Mouse (Mus musculus) cerebellum, postnatal 14 days (tissue): ENCODE data around the gene Nceh1.
A peak's percentile ranks its signal among the peaks of the same experiment; 100 is the strongest.

Experiments
- DNase-seq, 2 experiments: peaks; one replicate each; pipeline ENCODE4 v3.0.0; 2021; ENCODE audit warnings: mixed read lengths in 2 of 2

Gene Nceh1

DNA sequence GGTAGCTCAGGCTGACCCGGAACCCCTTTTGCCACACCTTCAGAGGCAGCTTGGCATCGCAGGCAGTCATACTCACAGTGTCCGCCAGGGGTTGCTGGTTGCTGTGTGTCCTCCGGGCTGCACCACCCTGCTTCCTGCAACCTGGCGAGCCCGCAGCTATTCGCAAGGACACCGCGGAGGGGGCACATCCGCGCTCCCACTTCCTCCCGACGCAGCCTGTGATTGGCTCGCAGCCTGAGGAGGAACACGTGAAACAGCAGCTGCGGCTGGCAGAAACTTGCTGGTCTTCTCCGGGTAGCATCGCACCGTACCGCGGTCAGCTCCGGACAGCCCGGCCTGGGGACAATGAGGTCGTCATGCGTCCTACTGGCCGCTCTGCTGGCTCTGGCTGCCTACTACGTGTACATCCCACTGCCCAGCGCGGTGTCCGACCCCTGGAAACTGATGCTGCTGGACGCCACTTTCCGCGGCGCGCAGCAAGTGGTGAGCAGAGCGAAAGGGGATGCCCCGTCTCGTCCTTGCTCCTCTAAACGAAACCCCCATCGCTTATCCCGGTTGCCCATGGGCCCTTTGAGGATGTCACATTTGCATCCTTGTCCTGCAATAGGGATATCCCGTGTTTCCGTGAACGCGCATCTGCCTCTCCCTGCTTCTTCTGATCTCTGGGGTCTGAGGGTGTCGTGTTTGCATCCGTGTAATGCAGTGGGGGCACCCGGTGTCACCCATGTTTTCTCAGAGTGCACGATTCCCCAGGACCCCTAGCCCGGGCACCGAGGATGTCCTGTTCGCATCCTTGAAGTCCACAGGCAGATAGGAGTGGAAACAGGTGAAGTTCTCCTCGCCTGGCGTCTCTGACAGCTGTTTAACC is at the start of gene Nceh1:
Gene Nceh1, plus strand, starts transcription at position 233 of the 868 bp plus-strand sequence.
- peak; percentile 96 to 97 for DNase-seq

- DNase-seq: no peak
Observed at GRCm38 (mm10) chr3:27140101-27140500, 42.7 kb upstream of the Nceh1 start.

- no peak for DNase-seq
Observed at GRCm38 (mm10) chr3:27143570-27143969, 39.2 kb upstream of the Nceh1 start.

DNA sequence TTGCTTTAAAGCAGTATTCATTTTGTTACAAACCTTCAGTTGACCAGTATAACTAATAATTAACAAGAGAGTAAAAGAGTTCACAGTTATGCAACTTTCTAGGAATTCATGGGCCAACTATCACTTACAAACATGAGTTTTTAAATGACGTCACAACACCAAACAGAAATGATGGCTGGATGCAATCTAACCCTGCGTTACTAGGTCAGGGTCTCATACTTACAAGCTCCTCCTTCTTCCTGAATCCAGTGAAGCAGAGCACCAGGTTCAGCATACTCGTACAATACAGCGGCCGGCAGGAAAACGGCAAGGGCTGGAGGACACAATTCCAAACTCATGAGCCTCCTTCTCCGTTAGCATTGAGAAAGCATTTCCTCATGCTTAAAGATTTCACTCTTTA is 37.0 kb upstream of the Nceh1 start:
- no peak for DNase-seq

- peak in 1 of 2 experiments; percentile 46 for DNase-seq
Observed at GRCm38 (mm10) chr3:27153191-27153671, 29.5 kb upstream of the Nceh1 start.

DNA sequence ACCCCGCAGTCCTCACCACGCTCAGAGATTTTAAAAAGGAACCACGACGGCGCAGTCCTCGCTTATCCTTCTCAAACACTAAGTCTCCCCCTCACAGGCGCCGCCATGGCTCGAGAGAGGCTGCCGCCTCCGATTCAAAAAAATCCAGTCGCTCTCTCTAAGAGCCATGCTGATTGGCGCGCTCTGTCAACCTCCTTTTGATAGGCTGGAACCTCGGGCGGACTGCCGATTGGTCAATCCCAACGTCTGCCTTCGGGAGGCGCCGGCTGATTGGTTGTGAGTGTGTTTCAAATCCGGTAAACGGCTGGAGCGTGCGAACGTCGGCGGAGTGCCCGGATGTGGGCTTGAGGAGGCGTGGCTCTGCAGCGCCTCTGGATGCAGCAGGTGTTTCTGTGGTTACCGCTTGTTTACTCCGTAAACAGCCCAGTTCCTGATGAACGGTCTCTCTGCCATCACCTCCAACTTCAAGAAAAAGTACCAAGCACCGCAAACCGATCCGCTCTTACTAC is 29.0 kb upstream of the Nceh1 start, which contains the start of gene Ect2:
Gene Ect2, minus strand, starts transcription at position 178 of the 509 bp plus-strand sequence.
- DNase-seq: peak; percentile 99

- no peak for DNase-seq
Observed at GRCm38 (mm10) chr3:27154280-27154679, 28.5 kb upstream of the Nceh1 start.

DNA sequence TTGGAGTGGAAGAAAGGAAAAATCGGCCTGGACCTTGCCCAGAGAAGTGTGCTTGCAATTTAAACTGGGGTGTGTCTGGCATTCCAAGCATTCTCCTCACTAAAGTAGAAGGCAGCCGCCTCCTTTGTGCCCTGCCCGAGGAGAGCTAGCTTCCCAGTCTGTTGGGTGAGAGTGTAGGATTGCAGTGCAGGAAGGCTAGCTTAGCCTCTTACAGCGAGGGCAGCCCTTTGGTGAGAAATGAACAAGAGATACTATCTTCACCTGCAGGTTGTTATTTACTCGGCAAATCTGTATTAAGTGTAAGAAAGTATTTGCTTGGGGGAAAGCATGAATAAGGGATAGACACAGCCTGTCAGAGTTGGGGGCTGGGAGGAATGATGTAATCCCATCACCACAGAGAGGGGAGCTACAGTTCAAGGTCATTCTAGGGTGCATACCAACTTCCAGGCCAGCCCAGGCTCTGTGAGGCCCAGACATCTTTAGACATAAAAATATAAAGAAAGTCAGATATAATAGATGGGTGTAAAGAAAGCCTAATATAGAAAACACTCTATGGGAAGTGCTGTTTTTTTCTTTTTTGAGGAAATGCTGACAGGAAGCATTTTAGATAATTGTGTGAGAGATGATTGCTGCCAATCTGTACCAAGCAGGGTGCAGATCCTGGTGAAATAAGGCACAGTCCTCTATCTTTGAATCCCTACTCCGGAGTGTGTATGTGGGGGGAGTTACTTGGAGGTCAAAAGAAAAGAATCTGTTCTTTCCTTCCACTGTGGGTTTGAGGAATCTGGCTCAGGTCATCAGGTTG is 27.5 kb upstream of the Nceh1 start:
- no peak for DNase-seq

- DNase-seq: no peak
Observed at GRCm38 (mm10) chr3:27155856-27156593, 26.7 kb upstream of the Nceh1 start.

GRCm38 (mm10) chr3:27156594-27156949 is 26.2 kb upstream of the Nceh1 start:
- DNase-seq: no peak

DNA sequence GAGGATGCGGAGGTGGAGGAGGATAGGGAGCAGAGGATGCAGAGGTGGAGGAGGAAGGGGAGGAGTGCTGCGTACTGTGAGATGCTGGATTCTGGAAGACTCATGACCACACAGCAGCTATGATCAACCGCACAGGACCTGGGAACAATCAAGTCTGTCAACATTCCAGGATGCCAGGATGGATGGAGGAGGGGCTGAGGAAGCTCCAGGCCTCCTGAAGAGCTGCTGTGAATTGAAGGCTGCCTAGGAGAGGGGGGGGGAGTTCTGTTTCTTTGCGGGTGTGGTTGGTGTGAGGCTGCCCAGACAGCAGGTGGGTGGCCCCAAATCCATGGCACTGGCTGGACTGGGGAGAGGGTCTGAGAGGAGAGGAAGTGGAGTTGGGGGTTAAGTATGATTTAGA is 23.9 kb upstream of the Nceh1 start:
- no peak for DNase-seq

DNA sequence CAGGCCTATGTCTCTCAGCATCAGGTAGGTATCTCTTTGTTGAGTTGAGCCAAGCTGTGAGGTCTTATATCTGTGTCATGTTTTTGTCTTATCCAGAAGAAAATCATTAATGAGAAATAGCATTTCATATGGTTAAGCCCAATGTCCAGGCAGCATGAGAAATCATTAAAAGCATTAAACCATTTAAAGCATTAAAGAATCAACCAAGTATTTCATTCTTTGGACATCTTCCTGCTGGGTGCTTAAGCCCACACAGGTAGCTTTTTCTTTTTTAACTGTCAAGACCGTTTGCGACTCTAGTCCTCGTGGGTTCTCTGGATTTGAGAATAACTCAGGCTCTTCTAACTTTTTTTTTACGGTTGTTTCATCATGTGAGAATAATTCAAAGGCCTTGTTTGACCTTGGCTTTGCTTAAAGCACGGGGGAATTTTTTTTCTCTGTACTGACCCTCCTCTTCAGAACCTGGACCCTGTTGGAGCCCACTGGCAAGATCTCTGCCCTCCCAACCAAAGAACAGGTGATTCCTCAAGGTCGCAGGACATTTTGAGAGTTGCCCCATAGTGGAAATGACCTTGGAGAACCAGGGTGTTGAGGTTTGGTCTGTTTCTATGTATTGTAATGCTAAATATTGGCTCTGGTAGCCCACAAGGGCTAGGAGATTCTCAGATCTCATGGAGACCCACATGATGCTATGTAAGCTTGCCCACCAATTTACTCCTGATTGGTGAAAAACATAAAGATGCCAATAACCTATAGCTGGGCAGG is 20.9 kb upstream of the Nceh1 start:
- DNase-seq: no peak

DNA sequence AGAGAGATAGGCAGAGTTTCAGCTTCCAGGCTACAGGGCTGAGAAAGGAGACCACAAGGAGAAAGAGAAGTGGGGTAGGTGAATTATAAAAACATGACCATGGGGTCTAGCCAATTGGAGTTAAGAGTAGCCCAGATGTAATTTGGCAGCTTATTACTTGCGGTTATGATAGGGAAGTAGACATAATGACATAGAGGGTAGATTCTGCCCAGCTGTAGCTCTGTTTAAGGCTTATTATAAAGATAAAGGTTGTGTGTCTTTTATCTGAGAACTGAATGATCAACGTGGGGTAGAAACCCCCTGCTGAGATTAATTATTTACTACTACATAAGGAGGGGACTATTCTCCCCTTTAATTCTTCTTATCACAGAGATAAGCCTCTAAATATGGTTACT is 20.4 kb upstream of the Nceh1 start:
- no peak for DNase-seq

DNA sequence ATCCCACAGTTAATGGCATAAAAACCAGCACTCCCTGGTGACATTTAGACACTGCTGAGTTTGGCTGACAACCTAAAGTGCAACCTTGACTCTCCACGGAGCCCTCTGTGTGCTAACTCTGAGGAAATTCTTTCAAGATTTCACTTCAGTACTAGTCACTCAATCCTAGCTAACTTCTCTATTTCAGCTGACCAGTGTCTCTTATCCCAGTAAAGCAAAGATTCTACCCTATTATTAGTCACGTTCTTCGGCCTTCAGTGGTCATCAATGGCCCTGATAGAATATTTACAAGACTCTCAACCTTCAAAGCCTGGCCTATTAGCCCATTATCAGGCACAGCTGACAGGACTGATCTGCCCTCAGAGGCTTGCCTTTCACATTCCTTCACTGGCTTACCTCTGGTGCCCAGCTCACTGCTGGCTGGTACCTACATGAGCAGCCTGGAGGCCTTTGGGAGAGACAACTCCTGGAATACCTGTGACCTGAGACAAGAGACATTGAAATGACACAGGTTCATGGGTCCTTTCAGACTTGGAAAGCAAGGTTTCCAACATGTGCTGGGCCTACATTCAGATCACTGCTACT is 17.2 kb upstream of the Nceh1 start:
- no peak for DNase-seq

DNA sequence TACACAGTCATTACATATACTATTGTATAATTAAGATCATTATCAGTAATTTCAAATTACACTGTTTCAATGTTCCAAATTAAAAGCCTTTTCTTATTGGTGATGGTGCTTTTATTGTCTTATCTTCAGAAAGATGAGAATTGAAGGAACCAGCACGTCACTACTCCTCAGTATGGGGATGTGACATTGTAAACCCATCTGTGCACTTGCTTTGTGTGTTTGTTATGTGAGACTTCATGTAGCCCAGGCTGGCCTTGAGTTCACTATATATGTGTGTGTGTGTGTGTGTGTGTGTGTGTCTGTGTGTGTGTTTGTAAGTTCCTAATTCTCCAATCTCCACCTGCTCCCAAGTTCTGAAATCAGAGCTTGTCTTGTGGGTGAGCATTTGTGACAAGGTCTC is 12.5 kb upstream of the Nceh1 start:
- no peak for DNase-seq

DNA sequence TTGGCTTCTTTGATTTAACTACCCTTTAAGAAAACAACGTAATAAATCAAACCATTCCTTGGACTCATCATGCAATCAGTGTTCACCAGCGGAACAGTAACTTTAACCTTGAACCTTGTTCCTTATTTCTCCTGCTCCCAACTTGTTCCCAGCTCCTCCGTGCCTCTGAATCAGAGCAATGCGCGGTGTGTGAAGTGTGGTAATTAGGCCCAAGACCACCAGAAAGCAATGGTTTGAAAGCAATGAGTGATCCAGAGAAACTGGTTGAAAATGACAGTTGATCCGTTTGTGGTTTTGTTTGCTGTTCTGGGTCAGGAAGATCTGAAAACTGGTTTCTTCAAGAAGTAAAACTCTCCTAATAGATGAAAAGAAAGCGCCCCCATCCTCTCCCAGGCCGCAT is 3.1 kb upstream of the Nceh1 start:
- no peak for DNase-seq

- peak; percentile 50 to 66 for DNase-seq
Observed at GRCm38 (mm10) chr3:27183601-27184175, 923 bp downstream of the Nceh1 start.

GRCm38 (mm10) chr3:27188386-27188785 is 5.6 kb downstream of the Nceh1 start:
- no peak for DNase-seq

- DNase-seq: peak; percentile 67 to 82
Observed at GRCm38 (mm10) chr3:27189320-27190261, 6.8 kb downstream of the Nceh1 start.

GRCm38 (mm10) chr3:27190865-27191264 is 8.1 kb downstream of the Nceh1 start:
- no peak for DNase-seq
